Mouse (Mus musculus) limb, embryonic 14.5 days (tissue): ENCODE measurements around the gene Kmt2d. TPM values are rescaled to one million over a fixed set of nuclear protein-coding genes. Genes with fewer than 3 reads are reported as not detected.

Experiments
- ATAC-seq: fragments of 200-750 bp; cut with Nextera tagmentation; 2 replicates; pipeline ENCODE4 v1.8.0; 2017; ENCODE audit warnings: low read depth, moderate number of reproducible peaks, moderate TSS enrichment; ENCODE audit not compliant: low FRiP score
- DNase-seq: peaks from one replicate; pipeline ENCODE4 v3.0.0-alpha.2; 2015; ENCODE audit warnings: low spot score
- H3K27ac ChIP-seq: fragments of 300-500 bp; sonication (generic); replicated peaks from 2 replicates; pipeline ENCODE4 v1.5.1; 2014; ENCODE audit warnings: low read depth, mild to moderate bottlenecking, low read length, moderate library complexity, mixed read lengths
- H3K27me3 ChIP-seq: fragments of 300-500 bp; sonication (generic); 2 replicates; pipeline ENCODE4 v1.6.1; 2014; ENCODE audit warnings: low read length, mixed read lengths; ENCODE audit not compliant: control insufficient read depth, insufficient read depth
- H3K36me3 ChIP-seq: fragments of 300-500 bp; sonication (generic); 2 replicates; pipeline ENCODE4 v1.6.1; 2014; ENCODE audit warnings: mild to moderate bottlenecking, low read length, moderate library complexity, mixed read lengths; ENCODE audit not compliant: control insufficient read depth, insufficient read depth
- H3K4me1 ChIP-seq: fragments of 300-500 bp; sonication (generic); 2 replicates; pipeline ENCODE4 v1.6.1; 2014; ENCODE audit warnings: antibody characterized with exemption, low read length, mixed read lengths; ENCODE audit not compliant: control insufficient read depth, insufficient read depth
- H3K4me2 ChIP-seq: fragments of 300-500 bp; sonication (generic); replicated peaks from 2 replicates; pipeline ENCODE4 v1.6.1; 2014; ENCODE audit warnings: low read depth, mild to moderate bottlenecking, low read length, moderate library complexity; ENCODE audit not compliant: severe bottlenecking
- H3K4me3 ChIP-seq: fragments of 300-500 bp; sonication (generic); replicated peaks from 2 replicates; pipeline ENCODE4 v1.5.1; 2014; ENCODE audit warnings: low read length
- H3K9ac ChIP-seq: fragments of 300-500 bp; sonication (generic); 2 replicates; pipeline ENCODE4 v1.6.1; 2014; ENCODE audit warnings: mild to moderate bottlenecking, low read depth, low read length, moderate library complexity; ENCODE audit not compliant: severe bottlenecking
- H3K9me3 ChIP-seq: fragments of 300-500 bp; sonication (generic); 2 replicates; pipeline ENCODE4 v1.6.1; 2016; ENCODE audit warnings: low read length; ENCODE audit not compliant: control insufficient read depth
- POLR2A ChIP-seq: fragments of 200-500 bp; IDR thresholded peaks from 2 replicates; pipeline ENCODE4 v1.8.0; 2012; ENCODE audit warnings: inconsistent platforms, mild to moderate bottlenecking, moderate library complexity, borderline replicate concordance; ENCODE audit not compliant: insufficient read depth, insufficient read length; ENCODE audit errors: extremely low read depth
- WGBS: fragments of 180-500 bp; shearing (Covaris S2); extraction: QIAGEN DNeasy Blood & Tissue Kit; methylation state at CpG from one replicate; pipeline ENCODE4 v1.1.7; 2014; 5-methylcytosine and 5-hydroxymethylcytosine counted together
- polyA plus RNA-seq, 2 experiments: library from polyadenylated mRNA; depleted of rRNA in 1 of 2; stranded (reverse) in 1 of 2; unstranded in 1 of 2; fragments of >200 nt; fragmentation: Nextera tagmentation in 1 of 2; extraction: Ambion mirVana in 1 of 2; gene quantifications; 2 replicates each; pipeline versions ENCODE4 v1.2.1 to v1.2.3; 2012 to 2014

Kmt2d gene
- polyA plus RNA-seq, 2 experiments, result 16.7 to 27.1 TPM

DNA sequence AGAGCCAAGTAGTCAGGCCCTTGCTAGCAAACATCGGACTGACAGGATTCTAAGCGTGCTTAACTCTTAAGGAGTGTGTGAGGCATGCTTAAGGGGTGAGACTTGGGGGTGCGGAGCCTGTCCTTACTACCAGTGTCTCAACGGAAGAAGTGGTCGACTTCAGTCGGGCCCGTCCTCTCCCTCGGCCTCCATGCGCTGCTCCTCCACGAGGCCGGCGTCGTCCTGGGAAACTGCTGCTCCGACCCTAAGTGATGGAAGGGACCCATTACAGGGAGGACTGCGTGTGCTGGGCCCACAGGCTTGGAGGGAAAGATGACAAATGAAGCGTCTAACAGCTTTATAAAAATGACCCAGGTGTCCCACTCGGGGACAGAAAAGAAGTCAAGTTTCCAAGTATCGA lies 10.1 kb downstream of the Kmt2d start:
- Histone ChIP-seq H3K4me3 (no peak overlapping the region), H3K4me1 (no peaks in the 10 kb centered on the region), H3K9me3 (no peaks in the 10 kb centered on the region), H3K9ac (no peak overlapping the region), H3K27ac (no peak overlapping the region), H3K27me3 (no peaks in the 10 kb centered on the region), H3K4me2 (no peak overlapping the region), H3K36me3 (peaks cover 100% of the 10 kb centered on the region)
- WGBS, result 95% methylated on average over 18 of the region's 18 CpGs
- no peak for DNase-seq
- ATAC-seq, result no peak
- no peak for TF ChIP-seq POLR2A

DNA sequence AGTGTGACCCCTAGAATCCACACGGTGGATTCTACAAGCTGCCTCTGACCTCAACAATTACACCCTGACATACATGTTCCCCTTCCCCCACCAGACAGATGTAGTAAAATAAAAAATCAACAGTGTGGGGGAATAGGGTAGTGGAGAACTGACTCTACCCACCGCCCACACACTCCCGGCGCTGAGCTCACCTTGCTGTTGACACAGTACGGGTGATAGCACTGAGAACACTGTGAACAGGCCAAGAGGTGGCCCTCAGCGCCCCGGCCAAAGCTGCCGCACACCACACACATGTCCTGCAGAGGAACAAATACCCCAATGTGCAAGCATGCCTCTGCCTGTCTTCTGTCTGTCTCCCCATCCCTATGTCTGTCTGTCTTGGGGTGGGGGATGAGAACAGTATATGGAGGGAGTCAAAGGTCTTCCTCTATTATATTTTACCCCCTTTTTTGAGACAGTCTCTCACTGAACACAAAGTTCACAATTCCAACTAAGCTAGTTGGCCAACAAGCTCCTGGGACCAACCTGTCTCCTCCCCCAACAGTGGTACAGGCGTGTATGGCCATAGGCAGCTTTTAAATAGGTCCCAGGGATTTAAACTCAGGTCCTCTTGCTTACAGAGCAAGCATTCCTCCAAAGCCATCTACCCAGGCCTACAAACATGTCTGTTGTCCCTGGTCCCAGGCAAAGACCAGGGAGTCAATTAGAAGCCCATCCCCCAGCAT lies 11.5 kb downstream of the Kmt2d start:
- H3K4me1 ChIP-seq, result no peaks in the 10 kb centered on the region
- H3K27ac ChIP-seq, result no peak overlapping the region
- no peak overlapping the region for H3K9ac ChIP-seq
- no peaks in the 10 kb centered on the region for H3K27me3 ChIP-seq
- ATAC-seq, result no peak
- DNase-seq, result no peak
- H3K36me3 ChIP-seq, result peaks cover 100% of the 10 kb centered on the region
- no peak for TF ChIP-seq POLR2A
- no peak overlapping the region for H3K4me3 ChIP-seq
- WGBS, result 87% methylated on average over 9 of the region's 9 CpGs
- H3K4me2 ChIP-seq, result no peak overlapping the region
- H3K9me3 ChIP-seq, result no peaks in the 10 kb centered on the region

DNA sequence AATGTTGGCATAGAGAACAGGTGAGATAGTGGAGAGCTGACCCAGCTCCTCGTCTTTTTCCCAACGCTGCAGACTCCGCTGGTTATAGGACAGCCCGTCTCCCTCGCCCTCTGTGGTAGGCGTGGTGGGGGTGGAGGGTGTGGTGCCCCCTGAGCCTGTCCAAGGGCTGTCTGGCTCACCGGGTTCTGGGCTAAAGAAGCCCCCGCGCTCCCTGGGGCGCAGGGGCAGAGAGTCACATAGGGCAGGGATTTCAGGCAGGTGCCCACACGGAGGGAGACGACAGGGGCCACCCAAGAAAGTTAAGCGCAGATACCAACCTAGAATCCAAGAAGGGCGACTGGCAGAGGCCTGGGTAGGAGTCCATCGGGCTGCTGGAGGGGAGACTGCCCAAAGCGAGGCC lies 16.8 kb downstream of the Kmt2d start:
- no peak for ATAC-seq
- TF ChIP-seq POLR2A, result no peak
- Histone ChIP-seq H3K36me3 (peaks cover 100% of the 10 kb centered on the region), H3K4me2 (no peak overlapping the region), H3K4me3 (no peak overlapping the region), H3K9me3 (no peaks in the 10 kb centered on the region), H3K27me3 (no peaks in the 10 kb centered on the region), H3K9ac (no peak overlapping the region), H3K4me1 (no peaks in the 10 kb centered on the region), H3K27ac (no peak overlapping the region)
- DNase-seq, result no peak
- WGBS, result 92% methylated on average over 16 of the region's 16 CpGs

DNA sequence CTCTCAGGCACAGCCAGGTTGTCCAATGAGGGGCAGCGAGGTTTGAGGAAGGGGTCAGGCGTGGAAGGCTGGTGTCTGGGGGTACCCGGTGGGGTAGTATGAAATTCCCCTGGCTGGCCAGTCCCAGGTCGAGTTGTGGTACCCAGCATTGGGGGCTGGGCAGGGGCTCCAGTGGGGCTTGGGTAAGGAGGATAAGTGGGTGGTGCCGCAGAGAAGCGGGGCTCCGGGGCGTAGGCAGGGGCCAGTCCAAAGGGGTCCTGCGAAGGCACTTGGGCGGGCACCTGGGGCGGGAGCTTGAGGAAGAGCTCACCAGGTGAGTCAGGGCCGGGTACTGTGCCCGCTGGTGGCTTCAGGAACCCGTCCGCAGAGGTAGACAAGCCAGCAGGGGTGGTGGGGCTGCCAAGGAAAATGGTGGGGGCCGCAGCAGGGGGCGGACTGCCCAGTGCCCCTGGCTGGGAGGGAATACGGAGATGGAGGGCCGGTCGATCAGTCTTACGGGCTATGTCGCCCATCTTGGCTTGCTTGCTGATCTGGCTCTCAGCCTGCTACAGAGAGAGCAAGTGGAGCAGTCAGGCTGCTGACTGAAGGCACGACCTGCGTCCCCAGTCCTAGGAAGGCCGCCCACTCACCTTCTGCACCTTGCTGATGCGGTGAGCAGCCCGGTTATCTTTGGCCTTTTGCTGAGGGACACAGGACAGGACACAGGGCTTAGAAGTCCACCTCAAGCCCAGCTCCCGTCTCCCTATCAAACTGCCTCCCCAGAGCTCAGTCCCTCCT lies 17.7 kb downstream of the Kmt2d start:
- Histone ChIP-seq H3K9me3 (no peaks in the 10 kb centered on the region), H3K4me1 (no peaks in the 10 kb centered on the region), H3K27ac (no peak overlapping the region), H3K36me3 (peaks cover 100% of the 10 kb centered on the region), H3K9ac (no peak overlapping the region), H3K27me3 (no peaks in the 10 kb centered on the region), H3K4me2 (no peak overlapping the region), H3K4me3 (no peak overlapping the region)
- TF ChIP-seq POLR2A, result no peak
- ATAC-seq (no peak), DNase-seq (no peak)
- WGBS, result 91% methylated on average over 25 of the region's 28 CpGs

DNA sequence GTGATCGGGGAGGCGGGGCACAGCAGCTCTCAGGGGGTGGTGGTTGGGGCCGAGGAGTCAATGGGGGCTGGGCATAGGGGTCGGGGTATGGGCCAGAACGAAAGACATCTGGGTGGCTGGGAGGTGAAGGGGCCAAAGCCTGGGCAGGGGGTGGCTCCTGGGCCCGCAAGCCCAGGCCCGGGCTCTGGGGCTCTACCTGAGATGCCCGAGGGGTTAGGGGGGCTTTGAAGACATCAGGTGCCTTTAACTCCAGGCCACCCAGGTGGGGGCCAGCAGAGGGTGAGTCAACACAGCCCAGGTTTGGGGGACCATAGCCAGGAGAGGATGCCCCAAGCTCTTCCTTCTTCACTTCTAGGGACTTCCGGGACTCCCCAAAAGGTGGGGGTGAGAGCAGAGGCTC lies 18.3 kb downstream of the Kmt2d start:
- Histone ChIP-seq H3K4me3 (no peak overlapping the region), H3K36me3 (peaks cover 100% of the 10 kb centered on the region), H3K9me3 (no peaks in the 10 kb centered on the region), H3K27me3 (no peaks in the 10 kb centered on the region), H3K4me2 (no peak overlapping the region), H3K9ac (no peak overlapping the region), H3K4me1 (no peaks in the 10 kb centered on the region), H3K27ac (no peak overlapping the region)
- 92% methylated on average over 7 of the region's 9 CpGs for WGBS
- TF ChIP-seq POLR2A, result no peak
- ATAC-seq, result no peak
- DNase-seq, result no peak
